Mouse (Mus musculus) kidney, postnatal 36 days (tissue): ENCODE results near the gene Zik1.

Experiments
- DNase-seq, 2 experiments: peaks; one replicate each; pipeline ENCODE4 v3.0.0; 2021 to 2022; ENCODE audit warnings: mixed read lengths in 2 of 2

Gene Zik1

GRCm38 (mm10) chr7:10494786-10495521 is at the start of gene Zik1:
TSS of gene Zik1 (minus strand) at chr7:10495394.
- DNase-seq = peak; percentile 55 to 76

- no peak for DNase-seq
Observed at GRCm38 (mm10) chr7:10495578-10495977, 384 bp upstream of the Zik1 start.

GRCm38 (mm10) chr7:10480588-10481233 is 14.5 kb downstream of the Zik1 start:
- DNase-seq = no peak

GRCm38 (mm10) chr7:10479813-10480212 is 15.4 kb downstream of the Zik1 start:
- DNase-seq = no peak

- DNase-seq = no peak
Observed at GRCm38 (mm10) chr7:10458166-10458565, 37.0 kb downstream of the Zik1 start.

DNA sequence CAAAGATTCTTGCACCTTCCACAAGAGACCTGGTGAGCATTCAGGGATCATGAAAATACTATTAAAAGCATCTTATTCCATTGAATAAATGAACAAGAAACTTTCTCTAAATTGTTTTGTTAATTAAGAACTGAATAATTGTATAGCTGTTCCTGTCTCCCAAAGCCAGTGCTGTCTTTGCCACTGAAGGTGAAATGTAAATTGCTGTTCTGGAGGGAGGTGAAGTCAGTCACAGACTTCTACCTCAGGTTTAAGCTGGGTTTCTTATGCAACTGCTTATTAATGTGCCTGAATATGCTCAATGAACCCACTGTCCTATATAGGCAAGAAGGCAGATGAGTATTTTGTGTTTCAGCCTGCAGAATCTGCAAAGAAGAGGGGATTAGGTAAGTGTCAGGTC is 52.2 kb downstream of the Zik1 start, which contains the start of gene Vmn1r67:
Gene Vmn1r67 (plus strand): TSS at position 301 of the 400 bp plus-strand sequence.
- no peak for DNase-seq
